Mouse (Mus musculus): ENCODE results near the gene Tomm20.

- no peak for TF ChIP-seq POLR2A (IDR thresholded peaks at IDR 0.05; ENCODE audit: low read depth, low read length)
- TF ChIP-seq CTCF (IDR thresholded peaks at IDR 0.05; ENCODE audit: extremely low read depth, insufficient read length, insufficient replicate concordance, low read depth, low read length), result no peak; the same call in 1 of the 2 replicates
Measured at GRCm38 (mm10) chr8:126909371-126909802, 36.3 kb downstream of the Tomm20 start.
